Mouse (Mus musculus) c-Kit-positive CD71-positive TER-119-positive erythroid progenitor cells, embryonic 14.5 days (primary cell): Measurements from ENCODE around the gene Vmn1r82.

ENCODE experiments used
- DNase-seq: peaks from one replicate; pipeline ENCODE4 v3.0.0-alpha.2; 2013; ENCODE audit warnings: low spot score

Gene Vmn1r82

DNA sequence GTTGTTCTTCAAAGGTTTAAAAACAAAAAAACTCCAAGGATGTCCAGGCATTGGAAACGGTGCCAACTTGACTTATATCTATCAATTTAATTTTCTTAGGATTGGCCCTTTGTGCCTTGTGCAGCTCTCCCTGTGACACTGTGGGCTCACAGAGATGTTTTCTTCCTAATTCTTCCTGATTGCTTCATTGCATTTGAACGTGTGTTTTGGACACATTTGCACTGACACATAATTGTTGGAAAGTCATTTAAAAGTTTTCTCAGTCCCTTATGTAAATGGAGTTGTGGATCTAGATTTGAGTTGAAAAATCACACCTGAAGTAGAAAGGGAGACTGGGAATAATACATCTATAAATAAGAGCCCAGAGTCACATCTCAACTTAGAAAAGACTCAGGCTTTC is at the start of gene Vmn1r82:
Vmn1r82 (plus strand) TSS at position 301 of the 400 bp plus-strand sequence.
- no peak for DNase-seq

DNA sequence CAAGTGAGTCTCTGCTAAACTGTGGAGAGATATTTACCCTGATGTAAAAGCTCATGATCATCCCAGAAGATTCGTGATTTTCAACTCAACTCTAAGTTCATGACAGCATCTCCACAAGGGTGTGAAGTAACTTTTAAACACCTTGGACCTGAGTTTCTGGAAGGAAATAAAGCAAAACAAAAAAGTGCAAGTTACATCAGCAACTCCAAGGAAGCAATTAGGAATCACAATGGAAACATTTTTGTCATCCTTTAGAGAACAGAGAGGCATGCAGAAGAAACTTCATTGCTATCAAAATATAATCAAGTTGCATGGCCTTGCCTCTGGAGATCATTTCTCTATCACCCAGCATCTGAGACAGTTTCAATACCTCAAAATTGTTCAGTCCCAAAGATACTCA is 32.1 kb upstream of the Vmn1r82 start, which contains the start of gene Vmn1r81:
Vmn1r81 (minus strand) TSS at position 101 of the 400 bp plus-strand sequence.
- DNase-seq, result no peak

GRCm38 (mm10) chr7:12329381-12329780 is 29.2 kb downstream of the Vmn1r82 start, which contains the start of gene Vmn1r83:
Vmn1r83 (minus strand) TSS chr7:12329481.
- no peak for DNase-seq
